Mouse (Mus musculus): ENCODE results near the gene Spin2g. TPM values are rescaled to one million over a fixed set of nuclear protein-coding genes. Genes with fewer than 3 reads are reported as not detected.
"Not testable (repeated sequence)": the region's sequence is repeated elsewhere in the genome, so short reads cannot be mapped to it uniquely, and the experiment has no call there.

The Spin2g gene
- polyA plus RNA-seq (2012; rRNA removed) (not detected in 2 replicates), polyA plus RNA-seq (2014; fragmentation: Nextera tagmentation; extraction: Ambion mirVana) (not detected in 2 replicates)

DNA sequence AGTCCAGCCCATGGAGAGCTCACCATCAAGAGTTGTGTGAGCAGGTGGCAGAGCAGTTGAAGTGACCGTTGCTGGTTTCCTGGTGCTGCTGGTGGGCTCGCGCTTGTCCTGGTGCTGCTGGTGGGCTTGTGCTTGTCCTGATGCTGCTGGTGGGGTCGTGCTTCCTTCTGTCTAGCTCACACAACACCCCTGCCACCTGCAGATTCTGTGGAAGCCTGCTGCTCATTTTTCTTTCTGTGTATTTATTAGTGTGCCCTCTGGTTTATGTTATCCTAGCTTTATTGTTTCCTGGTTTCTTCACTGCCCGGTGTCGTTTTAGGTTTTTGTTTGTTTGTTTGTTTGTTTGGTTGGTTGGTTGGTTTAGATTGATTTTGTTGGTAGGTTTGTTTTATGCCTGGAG, at the start of gene Spin2g:
Spin2g (minus strand) TSS at position 101 of the 400 bp plus-strand sequence.
- not testable (repeated sequence) for H3K27ac ChIP-seq; H3K9ac ChIP-seq (replicated peaks); H3K9me3 ChIP-seq (ENCODE audit: control insufficient read depth, low read length); DNase-seq (ENCODE audit: low read depth in 3 of 3, low spot score in 3 of 3); H3K4me3 ChIP-seq (ENCODE audit: insufficient read depth in 1 of 2, low read depth in 2 of 2, low read length in 2 of 2); H3K27me3 ChIP-seq (ENCODE audit: control insufficient read depth, insufficient read depth, low read length); H3K36me3 ChIP-seq (replicated peaks; ENCODE audit: control insufficient read depth, insufficient read depth, low read depth); H3K4me1 ChIP-seq (replicated peaks; ENCODE audit: control insufficient read depth in 2 of 2, insufficient read depth in 2 of 2, low read length in 1 of 2); H3K4me2 ChIP-seq (ENCODE audit: low read depth); ATAC-seq (ENCODE audit: insufficient read depth)
- WGBS (ENCODE audit: insufficient replicate concordance): 68% methylated on average over 5 of the region's 6 CpGs

Other genes with a start within 250 kb of the Spin2g start
- gene Btbd35f9, start 77.2 kb downstream of the Spin2g start, polyA plus RNA-seq (2012; rRNA removed): not detected in 2 replicates
- gene Btbd35f9, start 77.2 kb downstream of the Spin2g start, polyA plus RNA-seq (2014; fragmentation: Nextera tagmentation; extraction: Ambion mirVana): not detected in 2 replicates
- not detected in 2 replicates for gene Btbd35f8, start 211.8 kb upstream of the Spin2g start, polyA plus RNA-seq (2012; rRNA removed)
- not detected in 2 replicates for gene Btbd35f8, start 211.8 kb upstream of the Spin2g start, polyA plus RNA-seq (2014; fragmentation: Nextera tagmentation; extraction: Ambion mirVana)

Measured in liver, embryonic 14.5 days (tissue).